ENCODE assay signal across 8 mouse cellular contexts in genomic region chr4:138913797-138914196, GRCm38 (mm10). TPM values are rescaled to one million over a fixed set of nuclear protein-coding genes. Genes with fewer than 3 reads are reported as not detected.
A peak's percentile ranks its signal among the peaks of the same experiment; 100 is the strongest.
DNase-seq lines count a peak whose midpoint lies in the region; ATAC-seq and TF ChIP-seq lines count a peak whose summit lies in the region.

Gene Otud3, minus strand, starts transcription at chr4:138913945.

- peak within 1 kb of the TSS; percentile 87 for H3K9ac ChIP-seq in forebrain, embryonic 16.5 days (replicated peaks; ENCODE audit: low read depth, low read length)
- peak within 1 kb of the TSS; percentile 77 for H3K9ac ChIP-seq in lung, embryonic 14.5 days

- peak; percentile 95 for ATAC-seq in G1E (ENCODE audit: extremely low read depth, insufficient number of reproducible peaks, low FRiP score, poor library complexity, severe bottlenecking)
- peak; percentile 93 for ATAC-seq in forebrain, embryonic 16.5 days
- peak; percentile 93 for ATAC-seq in lung, embryonic 14.5 days (ENCODE audit: insufficient read depth)

- peaks cover 30% of the 10 kb centered on the region for H3K36me3 ChIP-seq in G1E (replicated peaks)
- 0 out of 2 replicates have a peak, but pooled peaks cover 3% of the 10 kb centered on the region for H3K36me3 ChIP-seq in forebrain, embryonic 16.5 days (ENCODE audit: control insufficient read depth, insufficient read depth)
- H3K36me3 ChIP-seq in lung, embryonic 14.5 days (ENCODE audit: insufficient read depth), result 0 out of 2 replicates have a peak, but pooled peaks cover 4% of the 10 kb centered on the region
- H3K36me3 ChIP-seq in thymus, adult 2 months (ENCODE audit: control insufficient read depth, insufficient read depth, low read length), result no peaks in the 10 kb centered on the region

- TF ChIP-seq CTCF in G1E (IDR thresholded peaks at IDR 0.05; ENCODE audit: low read depth, low read length), result 0 out of 2 replicates have a peak, but pooled peaks have one; percentile 37
- TF ChIP-seq CTCF in layer of hippocampus, adult 2 months (conservative IDR thresholded peaks at IDR 0.05), result peak; percentile 85
- TF ChIP-seq CTCF in lung, embryonic 14.5 days (IDR thresholded peaks at IDR 0.05; ENCODE audit: low read depth), result peak; percentile 76
- peak; percentile 44; the same call in 1 of the 2 replicates for TF ChIP-seq CTCF in olfactory bulb, adult 2 months (IDR thresholded peaks at IDR 0.05; ENCODE audit: insufficient read depth, low read depth, low read length)
- peak; percentile 68 for TF ChIP-seq CTCF in thymus, adult 2 months (IDR thresholded peaks at IDR 0.05; ENCODE audit: borderline replicate concordance, control insufficient read depth, extremely low read depth, insufficient read depth, low read length, poor library complexity)

- peak within 1 kb of the TSS; percentile 43 for H3K27ac ChIP-seq in forebrain, embryonic 16.5 days (ENCODE audit: low read length)
- H3K27ac ChIP-seq in layer of hippocampus, adult 2 months, result peak within 1 kb of the TSS; percentile 92
- no peak within 1 kb of the TSS for H3K27ac ChIP-seq in lung, embryonic 14.5 days (ENCODE audit: low read depth)
- no peak within 1 kb of the TSS for H3K27ac ChIP-seq in olfactory bulb, adult 2 months (ENCODE audit: insufficient read depth, low read depth, low read length)
- no peak within 1 kb of the TSS for H3K27ac ChIP-seq in thymus, adult 2 months (ENCODE audit: control insufficient read depth, insufficient read depth, low read length)

- peak; percentile 98 for TF ChIP-seq POLR2A in olfactory bulb, adult 2 months (IDR thresholded peaks at IDR 0.05; ENCODE audit: insufficient read depth, low read depth, low read length)
- TF ChIP-seq POLR2A in thymus, adult 2 months (IDR thresholded peaks at IDR 0.05; ENCODE audit: control insufficient read depth, extremely low read depth, insufficient read depth, low read length, poor library complexity), result peak; percentile 89

- intact Hi-C loops in heart, postnatal 36 days (cut with DNase I), result loop anchor here (10.0 kb wide), 1 partner anchor 341 kb away; no protein-coding TSS in a partner anchor

- peak within 1 kb of the TSS; percentile 81 for H3K4me2 ChIP-seq in forebrain, embryonic 16.5 days (ENCODE audit: low read length)
- H3K4me2 ChIP-seq in lung, embryonic 14.5 days, result peak within 1 kb of the TSS; percentile 85

- peaks cover 29% of the 10 kb centered on the region for H3K4me1 ChIP-seq in G1E (ENCODE audit: insufficient read depth, low read depth, low read length)
- H3K4me1 ChIP-seq in forebrain, embryonic 16.5 days (replicated peaks; ENCODE audit: control insufficient read depth, insufficient read depth, low read length), result peaks cover 15% of the 10 kb centered on the region
- no peaks in the 10 kb centered on the region for H3K4me1 ChIP-seq in lung, embryonic 14.5 days (ENCODE audit: insufficient read depth)
- H3K4me1 ChIP-seq in olfactory bulb, adult 2 months (ENCODE audit: control insufficient read depth, insufficient read depth, low read length), result peaks cover 11% of the 10 kb centered on the region
- peaks cover 7% of the 10 kb centered on the region for H3K4me1 ChIP-seq in thymus, adult 2 months (replicated peaks; ENCODE audit: control insufficient read depth, insufficient read depth, low read length)

- peaks cover 2% of the 10 kb centered on the region; the same call in 1 of the 2 replicates for H3K9me3 ChIP-seq in G1E (replicated peaks)
- H3K9me3 ChIP-seq in forebrain, embryonic 16.5 days (ENCODE audit: control insufficient read depth, low read length), result no peaks in the 10 kb centered on the region
- no peaks in the 10 kb centered on the region for H3K9me3 ChIP-seq in lung, embryonic 14.5 days (ENCODE audit: low read depth, low read length)

- under 1% methylated on average over 31 of the region's 39 CpGs for WGBS in forebrain, embryonic 16.5 days
- WGBS in lung, embryonic 14.5 days, result under 1% methylated on average over 39 of the region's 39 CpGs
- 1% methylated on average over 39 of the region's 39 CpGs for WGBS in olfactory bulb, adult 2 months
- 2% methylated on average over 39 of the region's 39 CpGs for WGBS in thymus, adult 2 months

- DNase-seq in G1E (ENCODE audit: low spot score), result peak; percentile 88
- peak; percentile 95 to 98 for DNase-seq in cerebellum, adult 18-20 months
- peak; percentile 96 to 97 for DNase-seq in heart, postnatal 36 days
- DNase-seq in layer of hippocampus, adult 2 months (ENCODE audit: low spot score in 2 of 2), result peak; percentile 94
- DNase-seq in lung, embryonic 14.5 days, result peak; percentile 97
- peak; percentile 96 for DNase-seq in thymus, adult 2 months

- H3K4me3 ChIP-seq in G1E (ENCODE audit: low read depth, low read length), result peak within 1 kb of the TSS; percentile 85
- H3K4me3 ChIP-seq in forebrain, embryonic 16.5 days (replicated peaks; ENCODE audit: low read length), result peak within 1 kb of the TSS; percentile 85
- H3K4me3 ChIP-seq in layer of hippocampus, adult 2 months, result peak within 1 kb of the TSS; percentile 77
- H3K4me3 ChIP-seq in lung, embryonic 14.5 days (ENCODE audit: low read depth, low read length), result peak within 1 kb of the TSS; percentile 89
- peak within 1 kb of the TSS; percentile 87 for H3K4me3 ChIP-seq in olfactory bulb, adult 2 months (ENCODE audit: insufficient read depth, low read depth, low read length)
- peak within 1 kb of the TSS; percentile 72 for H3K4me3 ChIP-seq in thymus, adult 2 months (ENCODE audit: control insufficient read depth, insufficient read depth, low read length)

- no peaks in the 10 kb centered on the region; the same call in 1 of the 2 replicates for H3K27me3 ChIP-seq in G1E (ENCODE audit: insufficient read depth, low read length)
- no peaks in the 10 kb centered on the region for H3K27me3 ChIP-seq in forebrain, embryonic 16.5 days (replicated peaks; ENCODE audit: control insufficient read depth, insufficient read depth, low read length)
- H3K27me3 ChIP-seq in lung, embryonic 14.5 days (ENCODE audit: insufficient read depth, low read length), result no peaks in the 10 kb centered on the region
- H3K27me3 ChIP-seq in thymus, adult 2 months (ENCODE audit: control insufficient read depth, insufficient read depth, low read length), result no peaks in the 10 kb centered on the region

RNA-seq across cellular contexts. Expression of gene Otud3, which starts in this region (rescaled TPM):
- total RNA-seq in G1E (2014; fragmentation: Nextera tagmentation) (2.9 and 5.4 TPM in 2 replicates), G1E (2017) (11.0 and 11.7 TPM in 2 replicates)
- polyA plus RNA-seq in G1E (2012), result 11.8 and 14.5 TPM in 2 replicates
- 2.4 and 3.2 TPM in 2 replicates for polyA plus RNA-seq in forebrain, embryonic 16.5 days (2015; fragmentation: Nextera tagmentation; extraction: Ambion mirVana)
- total RNA-seq in heart, postnatal 36 days (2021), result 10 to 100 TPM; 10.6 to 11.6 TPM
- 10 to 100 TPM; 10.4 to 13.9 TPM for total RNA-seq in layer of hippocampus, adult 2 months (2021)
- polyA plus RNA-seq in lung, embryonic 14.5 days (2014; fragmentation: Nextera tagmentation; extraction: Ambion mirVana), result 3.0 and 3.2 TPM in 2 replicates
- polyA plus RNA-seq in olfactory bulb, adult 2 months (2012; ENCODE audit: insufficient read depth, insufficient read length, low replicate concordance, missing spikeins), result not detected in 2 replicates
- 8.9 and 9.5 TPM in 2 replicates for polyA plus RNA-seq in thymus, adult 2 months (2012; rRNA removed)

Comparison
In these comparisons a context has a peak if more than half of its experiments do, and no peak if none do; other contexts are left out.
1. H3K27ac ChIP-seq: peak in forebrain, embryonic 16.5 days (single experiment) and layer of hippocampus, adult 2 months (single experiment); none in lung, embryonic 14.5 days (single experiment), olfactory bulb, adult 2 months (single experiment) and thymus, adult 2 months (single experiment).
2. Peak in every context shown above with its lines, with median percentiles within 50 percentile points of each other: ATAC-seq, DNase-seq, H3K4me3 ChIP-seq and CTCF ChIP-seq.